Mouse (Mus musculus) myocyte (in vitro differentiated cells): ENCODE measurements at regions not wholly inside any gene's neighbourhood (a gene's known extent, or its start where the extent isn't known, plus 50 kb on each side); places are given as distances from the start of the nearest gene placed in this dataset.

Source experiments
- H3K27me3 ChIP-seq: one replicate; pipeline ENCODE4 v1.6.1; 2011; ENCODE audit not compliant: control insufficient read depth, insufficient read depth, insufficient read length
- H3K36me3 ChIP-seq: one replicate; pipeline ENCODE4 v1.6.1; 2011; ENCODE audit not compliant: control insufficient read depth, insufficient read depth
- H3K4me2 ChIP-seq: one replicate; pipeline ENCODE4 v1.6.1; 2011; ENCODE audit warnings: low read depth, control low read depth
- H3K4me3 ChIP-seq: one replicate; pipeline ENCODE4 v1.5.1; 2011; ENCODE audit warnings: mild to moderate bottlenecking, control low read depth, moderate library complexity
- H3K79me2 ChIP-seq: one replicate; pipeline ENCODE4 v1.6.1; 2011; ENCODE audit not compliant: control insufficient read depth, insufficient read depth
- H3ac ChIP-seq: one replicate; pipeline ENCODE4 v1.6.1; 2011; ENCODE audit not compliant: control insufficient read depth, insufficient read length
- CEBPB ChIP-seq: IDR thresholded peaks from 2 replicates; pipeline ENCODE4 v1.6.1; 2011; ENCODE audit warnings: mild to moderate bottlenecking, moderate library complexity; ENCODE audit not compliant: poor library complexity, insufficient read depth, severe bottlenecking
- E2F4 ChIP-seq: IDR thresholded peaks from one replicate; pipeline ENCODE4 v1.6.1; 2011; ENCODE audit warnings: mild to moderate bottlenecking, control low read depth, moderate library complexity; ENCODE audit not compliant: insufficient read depth
- MAX ChIP-seq: IDR thresholded peaks from one replicate; pipeline ENCODE4 v1.6.1; 2011; ENCODE audit warnings: low read depth, mild to moderate bottlenecking, control low read depth
- MYOD1 ChIP-seq, 3 experiments: IDR thresholded peaks; one replicate each; pipeline ENCODE4 v1.6.1; 2011; ENCODE audit warnings: control low read depth in 2 of 3, low read depth in 2 of 3, mild to moderate bottlenecking in 2 of 3, moderate library complexity in 1 of 3; ENCODE audit not compliant: insufficient read length in 2 of 3, control insufficient read depth in 1 of 3
- MYOG ChIP-seq, 3 experiments: IDR thresholded peaks; one replicate each; pipeline ENCODE4 v1.6.1; 2011; ENCODE audit warnings: control low read depth in 2 of 3, low read depth in 2 of 3, mild to moderate bottlenecking in 2 of 3; ENCODE audit not compliant: insufficient read length in 2 of 3, control insufficient read depth in 1 of 3, insufficient read depth in 1 of 3
- POLR2A ChIP-seq: IDR thresholded peaks from one replicate; pipeline ENCODE4 v1.6.1; 2011; ENCODE audit warnings: low read depth, mild to moderate bottlenecking, control low read depth, moderate library complexity; ENCODE audit not compliant: insufficient read length
- POLR2AphosphoS2 ChIP-seq: IDR thresholded peaks from one replicate; pipeline ENCODE4 v1.6.1; 2011; ENCODE audit warnings: low read depth, control low read depth; ENCODE audit not compliant: insufficient read length
- REST ChIP-seq: IDR thresholded peaks from one replicate; pipeline ENCODE4 v1.6.1; 2011; ENCODE audit warnings: mild to moderate bottlenecking, control low read depth, moderate library complexity; ENCODE audit not compliant: insufficient read depth, insufficient read length
- SRF ChIP-seq: IDR thresholded peaks from one replicate; pipeline ENCODE4 v1.6.1; 2011; ENCODE audit warnings: low read depth; ENCODE audit not compliant: control insufficient read depth, insufficient read length
- TCF12 ChIP-seq: IDR thresholded peaks from one replicate; pipeline ENCODE4 v1.6.1; 2011; ENCODE audit warnings: mild to moderate bottlenecking, control low read depth; ENCODE audit not compliant: poor library complexity, insufficient read depth, severe bottlenecking
- TCF3 ChIP-seq: IDR thresholded peaks from one replicate; pipeline ENCODE4 v1.6.1; 2011; ENCODE audit warnings: low read depth, control low read depth; ENCODE audit not compliant: insufficient read length
- USF1 ChIP-seq: IDR thresholded peaks from one replicate; pipeline ENCODE4 v1.6.1; 2011; ENCODE audit warnings: low read depth, mild to moderate bottlenecking, control low read depth, moderate library complexity

DNA sequence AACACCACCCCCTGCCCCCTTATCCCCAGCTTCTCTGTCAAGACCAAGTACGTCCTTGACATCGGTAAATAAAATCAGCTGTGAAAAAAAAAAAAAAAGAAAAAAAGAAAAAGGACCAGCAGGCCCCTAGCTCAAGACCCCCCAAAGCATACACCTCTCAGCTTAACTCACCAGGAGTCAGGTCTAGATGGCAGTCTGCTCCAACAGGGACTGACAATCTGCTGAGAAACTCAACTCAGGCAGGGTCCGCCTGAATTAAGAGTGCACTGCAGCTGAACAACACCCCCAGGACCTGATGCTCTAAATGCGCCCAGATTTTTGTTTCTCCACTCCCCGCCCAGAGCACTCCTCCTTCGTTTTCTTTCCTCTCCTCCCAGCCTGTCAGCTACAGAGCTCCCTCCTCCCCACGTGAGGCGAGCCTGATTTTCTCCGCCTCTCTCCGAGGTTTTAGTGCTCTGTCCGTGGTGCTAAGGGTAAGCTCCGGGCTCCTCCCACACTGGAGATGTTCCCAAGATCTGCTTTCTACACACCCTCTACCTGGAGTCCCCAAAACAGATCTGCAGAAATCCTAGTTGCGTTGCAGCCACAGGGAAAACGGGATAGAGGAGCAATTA, 138.9 kb downstream of the Lipi start:
- TF ChIP-seq MAX = no peak
- TF ChIP-seq TCF12 = no peak
- no peak for TF ChIP-seq POLR2AphosphoS2
- TF ChIP-seq E2F4 = no peak
- TF ChIP-seq TCF3 = no peak
- no peak for TF ChIP-seq REST
- TF ChIP-seq MYOG (IDR thresholded peaks at IDR 0.05; ENCODE audit: control insufficient read depth in 1 of 3, insufficient read depth in 1 of 3, insufficient read length in 2 of 3, low read depth in 2 of 3) = no peak
- no peak for TF ChIP-seq CEBPB
- no peak for TF ChIP-seq POLR2A
- no peak for TF ChIP-seq USF1
- no peak for TF ChIP-seq SRF
- TF ChIP-seq MYOD1 (IDR thresholded peaks at IDR 0.05; ENCODE audit: control insufficient read depth in 1 of 3, insufficient read length in 2 of 3, low read depth in 2 of 3) = no peak
- no peak overlapping the region for H3K4me3 ChIP-seq
- H3K36me3 ChIP-seq = no peaks in the 10 kb centered on the region
- H3K79me2 ChIP-seq = no peaks in the 10 kb centered on the region
- H3K4me2 ChIP-seq = no peak overlapping the region
- H3ac ChIP-seq = no peak overlapping the region
- H3K27me3 ChIP-seq = no peaks in the 10 kb centered on the region

- Histone ChIP-seq H3K4me2 (no peak overlapping the region), H3K79me2 (no peaks in the 10 kb centered on the region), H3K4me3 (no peak overlapping the region), H3K27me3 (no peaks in the 10 kb centered on the region), H3ac (no peak overlapping the region), H3K36me3 (no peaks in the 10 kb centered on the region)
- TF ChIP-seq CEBPB (no peak), REST (no peak), TCF3 (no peak), MYOG (IDR thresholded peaks at IDR 0.05; ENCODE audit: control insufficient read depth in 1 of 3, insufficient read depth in 1 of 3, insufficient read length in 2 of 3, low read depth in 2 of 3) (no peak), TCF12 (no peak), MAX (no peak), SRF (no peak), USF1 (no peak), POLR2AphosphoS2 (no peak), MYOD1 (IDR thresholded peaks at IDR 0.05; ENCODE audit: control insufficient read depth in 1 of 3, insufficient read length in 2 of 3, low read depth in 2 of 3) (no peak), E2F4 (no peak), POLR2A (no peak)
Measured at GRCm38 (mm10) chr16:75439296-75439695, 146.6 kb downstream of the Lipi start.

GRCm38 (mm10) chr16:75433227-75433626, 152.6 kb downstream of the Lipi start:
- Histone ChIP-seq H3K36me3 (no peaks in the 10 kb centered on the region), H3K79me2 (no peaks in the 10 kb centered on the region)

DNA sequence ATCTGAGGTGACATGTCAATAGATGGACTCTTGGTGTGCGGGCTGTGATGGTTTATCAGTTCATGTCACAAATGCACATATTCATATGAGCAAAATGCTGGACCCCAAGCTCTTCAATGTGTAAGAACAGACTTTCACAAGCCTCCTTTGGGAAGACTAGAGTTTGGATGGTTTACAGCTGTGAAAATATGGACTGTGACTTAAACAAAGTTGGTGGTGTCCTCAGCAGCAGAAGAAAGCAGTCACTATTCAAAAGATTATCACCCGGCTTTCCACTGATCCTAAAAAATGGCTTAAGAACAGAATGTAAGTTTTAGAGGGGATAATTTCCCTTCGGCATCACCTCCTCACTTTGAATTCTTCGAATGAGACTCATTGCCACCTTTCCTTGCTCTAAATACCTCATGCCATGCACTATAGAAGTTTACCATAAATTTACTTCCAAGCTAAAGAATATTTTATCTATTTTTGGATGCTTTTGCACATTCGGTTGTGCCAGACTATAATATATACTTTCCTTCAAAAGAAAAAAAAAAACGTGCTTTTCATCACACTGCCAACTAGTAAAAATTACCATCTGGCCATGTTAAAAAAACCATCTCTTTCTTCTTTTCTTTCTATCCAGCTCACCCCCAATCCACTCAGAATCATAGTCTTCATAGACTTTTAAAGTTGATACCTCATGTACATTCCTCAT, 201.2 kb downstream of the Lipi start:
- Histone ChIP-seq H3K4me2 (no peak overlapping the region), H3K4me3 (no peak overlapping the region)
- no peak for TF ChIP-seq MYOD1 (IDR thresholded peaks at IDR 0.05; ENCODE audit: control insufficient read depth in 1 of 3, insufficient read length in 2 of 3, low read depth in 2 of 3)
- no peak for TF ChIP-seq SRF
- no peak for TF ChIP-seq TCF3
- TF ChIP-seq MYOG (IDR thresholded peaks at IDR 0.05; ENCODE audit: control insufficient read depth in 1 of 3, insufficient read depth in 1 of 3, insufficient read length in 2 of 3, low read depth in 2 of 3) = no peak
- no peak for TF ChIP-seq TCF12

More at GRCm38 (mm10) chr16:75433227-75433626, 152.6 kb downstream of the Lipi start:
- Histone ChIP-seq H3K27me3 (no peaks in the 10 kb centered on the region), H3K4me3 (no peak overlapping the region), H3K4me2 (no peak overlapping the region), H3ac (no peak overlapping the region)
- no peak for TF ChIP-seq REST
- TF ChIP-seq MYOD1 (IDR thresholded peaks at IDR 0.05; ENCODE audit: control insufficient read depth in 1 of 3, insufficient read length in 2 of 3, low read depth in 2 of 3) = no peak
- no peak for TF ChIP-seq POLR2AphosphoS2
- TF ChIP-seq MYOG (IDR thresholded peaks at IDR 0.05; ENCODE audit: control insufficient read depth in 1 of 3, insufficient read depth in 1 of 3, insufficient read length in 2 of 3, low read depth in 2 of 3) = no peak
- TF ChIP-seq SRF = no peak
- no peak for TF ChIP-seq MAX
- TF ChIP-seq USF1 = no peak
- TF ChIP-seq CEBPB = no peak
- TF ChIP-seq TCF12 = no peak
- no peak for TF ChIP-seq POLR2A
- TF ChIP-seq E2F4 = no peak
- no peak for TF ChIP-seq TCF3

More for the DNA sequence above, 201.2 kb downstream of the Lipi start:
- no peak overlapping the region for H3ac ChIP-seq
- H3K79me2 ChIP-seq = no peaks in the 10 kb centered on the region
- no peaks in the 10 kb centered on the region for H3K27me3 ChIP-seq
- no peaks in the 10 kb centered on the region for H3K36me3 ChIP-seq
